Mouse (Mus musculus): Measurements from ENCODE around the gene Cacna2d4. TPM values are rescaled to one million over a fixed set of nuclear protein-coding genes. Genes with fewer than 3 reads are reported as not detected.

Gene Cacna2d4
- polyA plus RNA-seq, 1 experiment from 2014 or later: not detected

Other genes starting within 250 kb of the Cacna2d4 start
- gene Dcp1b, start 61.3 kb upstream of the Cacna2d4 start, polyA plus RNA-seq (2015; fragmentation: Nextera tagmentation; extraction: Ambion mirVana): 8.8 and 9.5 TPM in 2 replicates
- 1.4 and 2.6 TPM in 2 replicates for gene Cacna1c, start 40.1 kb upstream of the Cacna2d4 start, polyA plus RNA-seq (2015; fragmentation: Nextera tagmentation; extraction: Ambion mirVana)
- 0.13 and 0.49 TPM in 2 replicates for gene Lrtm2, start 94.2 kb downstream of the Cacna2d4 start, polyA plus RNA-seq (2015; fragmentation: Nextera tagmentation; extraction: Ambion mirVana)
- 45.2 and 45.4 TPM in 2 replicates for gene Adipor2, start 181.2 kb downstream of the Cacna2d4 start, polyA plus RNA-seq (2015; fragmentation: Nextera tagmentation; extraction: Ambion mirVana)
- gene Fbxl14, start 243.1 kb downstream of the Cacna2d4 start, polyA plus RNA-seq (2015; fragmentation: Nextera tagmentation; extraction: Ambion mirVana): 5.0 and 5.1 TPM in 2 replicates